Mouse (Mus musculus): Measurements from ENCODE around the gene Sh3glb1. TPM values are rescaled to one million over a fixed set of nuclear protein-coding genes. Genes with fewer than 3 reads are reported as not detected.

The Sh3glb1 gene
- polyA plus RNA-seq, 1 experiment = 182 TPM

GRCm38 (mm10) chr3:144639387-144639786 lies 80.7 kb downstream of the Sh3glb1 start:
- TF ChIP-seq POLR2A (IDR thresholded peaks at IDR 0.05; ENCODE audit: insufficient read depth, low read depth, low read length) = no peak
- no peak for TF ChIP-seq CTCF (IDR thresholded peaks at IDR 0.05; ENCODE audit: insufficient read depth, low read depth, low read length)
- no peaks in the 10 kb centered on the region for H3K4me1 ChIP-seq (ENCODE audit: control insufficient read depth, insufficient read depth, low read length)
- H3K27ac ChIP-seq (ENCODE audit: insufficient read depth, low read depth, low read length) = no peak overlapping the region
- 68% methylated on average over 3 of the region's 3 CpGs for WGBS
- H3K4me3 ChIP-seq (ENCODE audit: insufficient read depth, low read depth, low read length) = no peak overlapping the region

DNA sequence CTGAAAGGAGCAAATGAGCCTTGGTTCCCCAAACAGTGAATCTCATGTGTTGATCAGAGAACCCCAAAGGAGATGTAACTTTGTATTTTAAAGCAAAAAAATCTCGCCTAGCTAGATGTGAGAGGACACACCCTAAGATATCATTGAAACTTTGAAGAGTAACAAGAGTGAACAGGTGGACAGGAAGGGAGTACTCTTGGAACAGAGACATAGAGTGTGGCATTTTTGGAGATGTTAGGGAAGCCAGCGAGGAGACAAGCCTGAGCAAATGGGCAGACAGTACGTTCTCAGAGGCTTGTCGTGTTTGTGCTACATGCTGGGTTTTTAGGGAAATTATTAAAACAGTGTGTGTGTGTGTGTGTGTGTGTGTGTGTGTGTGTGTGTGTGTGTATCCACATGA lies 82.0 kb downstream of the Sh3glb1 start:
- Histone ChIP-seq H3K27ac (ENCODE audit: insufficient read depth, low read depth, low read length) (no peak overlapping the region), H3K4me1 (ENCODE audit: control insufficient read depth, insufficient read depth, low read length) (no peaks in the 10 kb centered on the region), H3K4me3 (ENCODE audit: insufficient read depth, low read depth, low read length) (no peak overlapping the region)
- TF ChIP-seq POLR2A (IDR thresholded peaks at IDR 0.05; ENCODE audit: insufficient read depth, low read depth, low read length) = no peak
- no peak for TF ChIP-seq CTCF (IDR thresholded peaks at IDR 0.05; ENCODE audit: insufficient read depth, low read depth, low read length)
- 89% methylated on average over 4 of the region's 4 CpGs for WGBS

DNA sequence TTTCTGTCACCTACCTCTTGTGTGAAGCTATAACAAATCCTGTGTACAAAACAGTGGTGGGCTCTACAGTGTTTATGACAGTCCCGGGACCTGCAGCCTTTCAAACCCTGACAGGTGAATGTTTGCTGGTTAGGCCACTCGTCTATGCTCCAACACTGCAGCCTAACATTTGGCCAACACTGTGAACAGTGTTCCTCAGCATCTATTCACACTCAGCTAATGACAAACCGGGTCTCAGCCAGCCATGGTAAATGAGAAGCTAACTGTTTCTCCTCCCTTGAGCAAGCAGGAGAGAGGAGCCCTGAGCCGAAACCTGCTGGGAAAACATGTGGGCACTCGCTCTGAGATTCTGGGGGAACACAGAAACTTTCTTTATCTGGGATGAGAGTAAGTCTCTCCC lies 84.9 kb downstream of the Sh3glb1 start:
- H3K4me1 ChIP-seq (ENCODE audit: control insufficient read depth, insufficient read depth, low read length) = no peaks in the 10 kb centered on the region
- no peak overlapping the region for H3K4me3 ChIP-seq (ENCODE audit: insufficient read depth, low read depth, low read length)
- TF ChIP-seq POLR2A (IDR thresholded peaks at IDR 0.05; ENCODE audit: insufficient read depth, low read depth, low read length) = no peak
- TF ChIP-seq CTCF (IDR thresholded peaks at IDR 0.05; ENCODE audit: insufficient read depth, low read depth, low read length) = no peak
- no peak overlapping the region for H3K27ac ChIP-seq (ENCODE audit: insufficient read depth, low read depth, low read length)
- WGBS = 80% methylated on average over 5 of the region's 5 CpGs

Other genes with a start within 250 kb of the Sh3glb1 start
- not detected in 2 replicates for gene Hs2st1, start 150.2 kb downstream of the Sh3glb1 start, polyA plus RNA-seq (2012; ENCODE audit: insufficient read depth, insufficient read length, low replicate concordance, missing spikeins)
- gene Selenof, start 150.0 kb downstream of the Sh3glb1 start, polyA plus RNA-seq (2012; ENCODE audit: insufficient read depth, insufficient read length, low replicate concordance, missing spikeins) = not detected in 2 replicates
- not detected in 2 replicates for gene Clca3a1, start 40.6 kb upstream of the Sh3glb1 start, polyA plus RNA-seq (2012; ENCODE audit: insufficient read depth, insufficient read length, low replicate concordance, missing spikeins)
- not detected in 2 replicates for gene Clca3a2, start 99.2 kb upstream of the Sh3glb1 start, polyA plus RNA-seq (2012; ENCODE audit: insufficient read depth, insufficient read length, low replicate concordance, missing spikeins)
- not detected in 2 replicates for gene Clca3b, start 129.0 kb upstream of the Sh3glb1 start, polyA plus RNA-seq (2012; ENCODE audit: insufficient read depth, insufficient read length, low replicate concordance, missing spikeins)
- not detected in 2 replicates for gene Clca4b, start 212.2 kb upstream of the Sh3glb1 start, polyA plus RNA-seq (2012; ENCODE audit: insufficient read depth, insufficient read length, low replicate concordance, missing spikeins)